In the genomic region with DNA sequence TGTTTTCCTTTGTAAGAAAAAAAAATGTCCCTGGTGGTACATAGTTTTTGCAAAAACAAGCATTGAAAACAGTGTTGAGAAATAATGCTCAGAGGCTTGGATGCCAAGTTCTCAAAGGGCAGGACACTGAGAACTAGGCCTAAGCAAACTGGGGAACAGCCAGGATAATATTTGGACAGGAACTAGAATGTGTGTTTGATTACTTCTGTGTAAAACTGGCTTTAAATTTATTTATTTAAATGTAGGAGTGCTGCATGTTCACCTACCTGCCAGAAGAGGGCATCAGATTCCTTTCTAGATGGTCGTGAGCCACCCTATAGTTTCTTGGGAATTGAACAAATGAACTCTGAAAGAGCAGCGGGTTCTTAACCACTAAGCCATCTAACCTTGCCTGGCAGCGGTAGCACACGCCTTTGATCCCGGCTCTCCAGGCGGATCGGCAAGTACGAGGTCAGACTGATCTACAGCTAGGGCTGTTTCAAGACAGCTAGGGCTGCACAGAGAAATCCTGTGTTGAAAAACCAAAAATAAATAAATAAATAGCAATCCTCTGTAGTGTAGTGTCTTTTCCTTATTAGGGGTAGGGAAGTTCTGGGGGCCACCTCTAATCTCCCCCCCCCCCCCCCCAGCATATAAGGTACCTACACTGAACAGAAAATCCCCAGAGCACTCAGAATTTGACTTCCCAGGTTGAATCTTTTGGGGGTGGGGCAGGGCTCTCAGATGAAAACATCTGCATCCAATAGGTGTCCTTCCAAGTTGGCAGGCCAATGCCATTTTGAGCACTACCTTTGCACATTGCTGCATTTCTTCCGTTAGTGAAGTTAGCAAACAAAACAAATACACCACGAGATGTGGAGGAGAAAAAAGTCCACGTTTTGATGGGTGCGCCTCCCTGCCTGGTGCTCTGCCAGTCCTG, we compare ENCODE assay signal across 8 mouse cellular contexts. TPM values are rescaled to one million over a fixed set of nuclear protein-coding genes. Genes with fewer than 3 reads are reported as not detected.
DNase-seq lines count a peak whose midpoint lies in the region; ATAC-seq and TF ChIP-seq lines count a peak whose summit lies in the region.

A gene (plus strand): TSS at position 776 of the 919 bp plus-strand sequence.

- H3K27ac ChIP-seq in ES-E14 (ENCODE audit: insufficient read depth, low read depth, low read length, poor library complexity, severe bottlenecking) = no peak within 1 kb of the TSS
- peak within 1 kb of the TSS; percentile 94 for H3K27ac ChIP-seq in heart, embryonic 13.5 days (replicated peaks)
- H3K27ac ChIP-seq in kidney, embryonic 16.5 days (ENCODE audit: low read length) = peak within 1 kb of the TSS; percentile 93
- peak within 1 kb of the TSS; percentile 94 for H3K27ac ChIP-seq in liver, adult 2 months (replicated peaks; ENCODE audit: insufficient read depth, low read depth, low read length)

- no peaks in the 10 kb centered on the region for H3K27me3 ChIP-seq in heart, embryonic 13.5 days (replicated peaks)
- no peaks in the 10 kb centered on the region for H3K27me3 ChIP-seq in kidney, embryonic 16.5 days (ENCODE audit: insufficient read depth, low read length)
- H3K27me3 ChIP-seq in liver, adult 2 months (ENCODE audit: control insufficient read depth, insufficient read depth, low read length) = no peaks in the 10 kb centered on the region
- H3K27me3 ChIP-seq in myocyte (ENCODE audit: control insufficient read depth, insufficient read depth, insufficient read length) = no peaks in the 10 kb centered on the region

- peak within 1 kb of the TSS; percentile 89 for H3K4me2 ChIP-seq in heart, embryonic 13.5 days
- H3K4me2 ChIP-seq in kidney, embryonic 16.5 days (replicated peaks; ENCODE audit: low read depth, low read length) = peak within 1 kb of the TSS; percentile 79
- H3K4me2 ChIP-seq in myocyte (ENCODE audit: low read depth) = peak within 1 kb of the TSS; percentile 88

- peak within 1 kb of the TSS; percentile 44 for H3ac ChIP-seq in myocyte (ENCODE audit: control insufficient read depth, insufficient read length)

- in situ Hi-C loops in ES-E14 (cut with MboI; ENCODE audit: low sequenced_read_pairs in 2 of 2, unreplicated experiment in 2 of 2) = loop anchor here (5.0 to 25.0 kb wide), 2 partner anchors 218 to 223 kb away; no protein-coding TSS in a partner anchor

- 0 out of 2 replicates have a peak, but pooled peaks cover 2% of the 10 kb centered on the region for H3K79me2 ChIP-seq in liver, adult 2 months (ENCODE audit: control insufficient read depth, insufficient read depth, low read length)
- H3K79me2 ChIP-seq in myocyte (ENCODE audit: control insufficient read depth, insufficient read depth) = no peaks in the 10 kb centered on the region

- 0% methylated on average over 12 of the region's 12 CpGs for WGBS in heart, embryonic 13.5 days
- WGBS in kidney, embryonic 16.5 days = under 1% methylated on average over 12 of the region's 12 CpGs
- WGBS in liver, adult 2 months = under 1% methylated on average over 12 of the region's 12 CpGs

- H3K4me3 ChIP-seq in ES-E14 (ENCODE audit: insufficient read depth in 1 of 2, low read depth in 1 of 2, low read length in 2 of 2, poor library complexity in 1 of 2, severe bottlenecking in 1 of 2) (peak within 1 kb of the TSS; percentile 86 to 93), myocyte (peak within 1 kb of the TSS; percentile 54)
- H3K4me3 ChIP-seq in heart, embryonic 13.5 days = peak within 1 kb of the TSS; percentile 97
- peak within 1 kb of the TSS; percentile 68 for H3K4me3 ChIP-seq in kidney, embryonic 16.5 days (ENCODE audit: low read length)
- H3K4me3 ChIP-seq in liver, adult 2 months (ENCODE audit: insufficient read depth, low read depth, low read length) = peak within 1 kb of the TSS; percentile 88

- H3K9ac ChIP-seq in ES-E14 (ENCODE audit: insufficient read depth, low read depth, low read length, poor library complexity, severe bottlenecking) = peak within 1 kb of the TSS; percentile 87
- H3K9ac ChIP-seq in heart, embryonic 13.5 days = peak within 1 kb of the TSS; percentile 96
- peak within 1 kb of the TSS; percentile 98 for H3K9ac ChIP-seq in kidney, embryonic 16.5 days (replicated peaks; ENCODE audit: low read length)
- H3K9ac ChIP-seq in liver, adult 2 months (ENCODE audit: low read depth, low read length) = peak within 1 kb of the TSS; percentile 96

- peak; percentile 80 for ATAC-seq in erythroblast, adult 5-6 weeks (replicated peaks; ENCODE audit: low FRiP score, poor library complexity, severe bottlenecking)
- ATAC-seq in heart, embryonic 13.5 days (ENCODE audit: extremely low read depth, insufficient number of reproducible peaks, low FRiP score, low TSS enrichment) = peak; percentile 27; the same call in 1 of the 2 replicates
- peak; percentile 76 for ATAC-seq in kidney, embryonic 16.5 days (ENCODE audit: low FRiP score, low TSS enrichment)

- DNase-seq in ES-E14 (ENCODE audit: low read depth, low spot score) = peak; percentile 56
- peak; percentile 89 for DNase-seq in brain, adult 2 months (ENCODE audit: low read depth, low spot score)
- peak; percentile 97 for DNase-seq in liver, adult 2 months (ENCODE audit: extremely low read depth, low read depth, low spot score)
- DNase-seq in thymus, postnatal 0 days (ENCODE audit: low spot score) = peak; percentile 78

- peak; percentile 54 for TF ChIP-seq CTCF in liver, adult 2 months (IDR thresholded peaks at IDR 0.05; ENCODE audit: low read depth, low read length)

- H3K36me3 ChIP-seq in ES-E14 (ENCODE audit: control insufficient read depth, insufficient read depth, low read length, poor library complexity, severe bottlenecking) (no peaks in the 10 kb centered on the region), myocyte (ENCODE audit: control insufficient read depth, insufficient read depth) (no peaks in the 10 kb centered on the region)
- no peaks in the 10 kb centered on the region for H3K36me3 ChIP-seq in heart, embryonic 13.5 days
- H3K36me3 ChIP-seq in kidney, embryonic 16.5 days (ENCODE audit: insufficient read depth, low read length) = no peaks in the 10 kb centered on the region
- no peaks in the 10 kb centered on the region for H3K36me3 ChIP-seq in liver, adult 2 months (ENCODE audit: control insufficient read depth, insufficient read depth, low read length)

- H3K9me3 ChIP-seq in ES-E14 (ENCODE audit: control insufficient read depth, insufficient read depth, low read depth, low read length) = no peaks in the 10 kb centered on the region
- H3K9me3 ChIP-seq in heart, embryonic 13.5 days = no peaks in the 10 kb centered on the region
- no peaks in the 10 kb centered on the region for H3K9me3 ChIP-seq in kidney, embryonic 16.5 days (ENCODE audit: low read length)

- peaks cover 0 to 2% of the 10 kb centered on the region in 2 experiments; a peak in 1 of 4 replicates for H3K4me1 ChIP-seq in ES-E14 (ENCODE audit: control insufficient read depth in 2 of 2, insufficient read depth in 2 of 2, low read length in 2 of 2, poor library complexity in 1 of 2)
- H3K4me1 ChIP-seq in heart, embryonic 13.5 days = no peaks in the 10 kb centered on the region
- no peaks in the 10 kb centered on the region for H3K4me1 ChIP-seq in kidney, embryonic 16.5 days (ENCODE audit: insufficient read depth, low read length)
- H3K4me1 ChIP-seq in liver, adult 2 months (ENCODE audit: control insufficient read depth, insufficient read depth, low read length) = peaks cover 2% of the 10 kb centered on the region; the same call in 1 of the 2 replicates

- TF ChIP-seq POLR2A in liver, adult 2 months (IDR thresholded peaks at IDR 0.05; ENCODE audit: extremely low read depth, insufficient read depth, low read length) = no peak
- no peak for TF ChIP-seq POLR2A in myocyte (IDR thresholded peaks at IDR 0.05; ENCODE audit: insufficient read length, low read depth)

TF ChIP-seq in ES-E14, 5 proteins besides CTCF, POLR2A, EP300 and RAD21:
- TF ChIP-seq ZC3H11A (IDR thresholded peaks at IDR 0.05; ENCODE audit: borderline replicate concordance, low read depth, low read length) (peak; percentile 83; the same call in 1 of the 2 replicates), MAFK (IDR thresholded peaks at IDR 0.05; ENCODE audit: insufficient read depth, low read depth, low read length) (no peak), ZNF384 (IDR thresholded peaks at IDR 0.05; ENCODE audit: low read depth, low read length) (no peak), HCFC1 (IDR thresholded peaks at IDR 0.05; ENCODE audit: borderline replicate concordance, insufficient read depth, low read length) (no peak)

TF ChIP-seq in myocyte, 11 proteins besides CTCF, POLR2A, EP300 and RAD21:
- TF ChIP-seq MAX (IDR thresholded peaks at IDR 0.05; ENCODE audit: low read depth) (no peak), MYOD1 (IDR thresholded peaks at IDR 0.05; ENCODE audit: control insufficient read depth in 1 of 3, insufficient read length in 2 of 3, low read depth in 2 of 3) (no peak), USF1 (IDR thresholded peaks at IDR 0.05; ENCODE audit: low read depth) (no peak), REST (IDR thresholded peaks at IDR 0.05; ENCODE audit: insufficient read depth, insufficient read length) (no peak), E2F4 (IDR thresholded peaks at IDR 0.05; ENCODE audit: insufficient read depth) (no peak), TCF12 (IDR thresholded peaks at IDR 0.05; ENCODE audit: insufficient read depth, poor library complexity, severe bottlenecking) (no peak), POLR2AphosphoS2 (IDR thresholded peaks at IDR 0.05; ENCODE audit: insufficient read length, low read depth) (no peak)

RNA-seq across cellular contexts. Expression of the gene that starts here (rescaled TPM):
- total RNA-seq in ES-E14 (2012; rRNA removed) = 8.2 and 11.3 TPM in 2 replicates
- 19.2 and 26.5 TPM in 2 replicates for total RNA-seq in erythroblast, adult 5-6 weeks (2015; ENCODE audit: low replicate concordance)
- 17.3 and 18.8 TPM in 2 replicates for total RNA-seq in erythroblast, adult 5-6 weeks (2017; ENCODE audit: low replicate concordance)
- 11.3 TPM in 2 replicates for polyA plus RNA-seq in heart, embryonic 13.5 days (2015; fragmentation: Nextera tagmentation; extraction: Ambion mirVana)
- polyA plus RNA-seq in kidney, embryonic 16.5 days (2015; fragmentation: Nextera tagmentation; extraction: Ambion mirVana) = 19.3 and 21.4 TPM in 2 replicates
- 102 and 130 TPM in 2 replicates for total RNA-seq in liver, adult 2 months (2014; rRNA removed)
- 16.3 and 18.1 TPM in 2 replicates for polyA plus RNA-seq in liver, adult 2 months (2012; rRNA removed)
- polyA plus RNA-seq in myocyte (2012; fragmentation: generic; extraction: Trizol) = 3.8 TPM
- polyA plus RNA-seq in thymus, postnatal 0 days (2015; fragmentation: Nextera tagmentation; extraction: Ambion mirVana) = 57.8 and 58.9 TPM in 2 replicates

Comparison
In these comparisons a context has a peak if more than half of its experiments do, and no peak if none do; other contexts are left out.
1. ATAC-seq: peak in every context shown above with its lines; median percentile 80 in erythroblast, adult 5-6 weeks; 76 in kidney, embryonic 16.5 days; 27 in heart, embryonic 13.5 days.